Mouse (Mus musculus): ENCODE measurements at regions not wholly inside any gene's neighbourhood (a gene's known extent, or its start where the extent isn't known, plus 50 kb on each side); places are given as distances from the start of the nearest gene placed in this dataset.

DNA sequence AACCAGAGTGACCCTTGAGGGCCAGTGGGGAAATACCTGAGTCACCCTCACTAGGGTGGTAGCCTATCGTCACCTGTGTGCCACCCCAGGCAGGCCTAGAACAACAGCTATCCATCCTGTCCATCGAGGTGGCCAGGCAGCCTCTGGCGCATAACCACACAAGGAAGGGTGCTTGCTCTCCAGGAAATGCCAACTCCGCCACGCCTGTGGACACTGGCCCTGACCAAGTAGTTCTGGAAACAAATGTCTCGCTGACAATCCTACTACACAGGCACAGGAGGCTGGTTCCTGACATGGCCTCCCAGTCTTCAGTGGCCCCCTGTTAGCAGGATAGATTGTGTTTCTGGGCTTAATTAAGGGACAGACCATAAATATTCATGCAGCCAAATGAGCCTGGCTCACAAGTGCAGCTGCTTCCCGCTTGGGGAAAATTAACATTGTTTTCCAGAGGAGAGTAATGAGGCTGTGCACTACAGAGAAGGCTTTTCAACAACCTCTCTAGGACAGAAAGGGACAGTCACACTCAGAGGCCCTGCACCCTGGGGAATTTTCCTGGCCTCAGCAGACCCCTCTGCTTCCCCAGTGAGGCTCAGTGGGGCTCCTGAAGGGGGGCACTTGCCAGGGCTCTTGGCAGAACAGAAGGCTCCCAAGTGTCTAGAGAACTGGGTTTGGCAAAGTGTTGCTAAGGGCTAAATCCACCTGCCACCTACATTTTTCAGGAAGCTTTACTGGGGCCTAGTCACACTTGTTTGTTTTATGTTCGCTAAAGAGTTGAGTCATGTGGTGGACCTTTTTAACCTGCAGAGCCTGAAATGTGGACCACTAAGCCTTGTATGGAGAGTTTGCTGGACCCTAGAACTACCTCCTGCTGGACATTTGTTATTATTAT is 143.2 kb upstream of the Gm12830 start:
- no peak overlapping the region for H3K9ac ChIP-seq (ENCODE audit: low read depth, low read length)
- DNase-seq (ENCODE audit: extremely low read depth, low read depth, low spot score): no peak
- H3K27ac ChIP-seq (replicated peaks; ENCODE audit: insufficient read depth, low read depth, low read length): no peak overlapping the region
- H3K4me1 ChIP-seq (ENCODE audit: control insufficient read depth, insufficient read depth, low read length): no peaks in the 10 kb centered on the region
- H3K36me3 ChIP-seq (ENCODE audit: control insufficient read depth, insufficient read depth, low read length): no peaks in the 10 kb centered on the region
- H3K4me3 ChIP-seq (ENCODE audit: insufficient read depth, low read depth, low read length): no peak overlapping the region
- H3K79me2 ChIP-seq (ENCODE audit: control insufficient read depth, insufficient read depth, low read length): no peaks in the 10 kb centered on the region
- no peaks in the 10 kb centered on the region for H3K27me3 ChIP-seq (ENCODE audit: control insufficient read depth, insufficient read depth, low read length)
- WGBS: 77% methylated on average over 8 of the region's 8 CpGs
- TF ChIP-seq CTCF (IDR thresholded peaks at IDR 0.05; ENCODE audit: low read depth, low read length): no peak
- TF ChIP-seq POLR2A (IDR thresholded peaks at IDR 0.05; ENCODE audit: extremely low read depth, insufficient read depth, low read length): no peak

DNA sequence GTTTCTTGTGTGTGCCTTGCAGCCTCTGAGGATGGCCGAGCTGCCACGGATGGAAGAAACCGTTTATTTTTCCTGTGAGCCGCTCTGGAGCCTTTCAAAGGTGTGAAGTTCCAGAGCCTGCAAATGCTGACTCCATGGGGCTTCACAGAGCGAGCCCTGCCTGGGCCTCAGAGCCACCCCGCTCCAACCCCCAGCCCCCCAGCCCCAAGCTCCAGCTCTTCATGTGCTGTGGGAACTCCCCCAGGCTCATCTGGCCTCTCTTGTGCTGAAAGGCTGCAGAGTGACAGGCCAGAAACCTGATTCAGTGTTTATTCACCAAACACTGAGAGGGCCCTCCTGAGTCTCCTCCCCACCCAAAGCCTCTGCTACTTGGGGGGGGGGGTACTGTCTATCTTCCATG is 141.2 kb upstream of the Gm12830 start:
- H3K36me3 ChIP-seq (ENCODE audit: control insufficient read depth, insufficient read depth, low read length): no peaks in the 10 kb centered on the region
- H3K79me2 ChIP-seq (ENCODE audit: control insufficient read depth, insufficient read depth, low read length): no peaks in the 10 kb centered on the region
- H3K4me1 ChIP-seq (ENCODE audit: control insufficient read depth, insufficient read depth, low read length): no peaks in the 10 kb centered on the region
- H3K9ac ChIP-seq (ENCODE audit: low read depth, low read length): no peak overlapping the region
- H3K27ac ChIP-seq (replicated peaks; ENCODE audit: insufficient read depth, low read depth, low read length): no peak overlapping the region
- H3K4me3 ChIP-seq (ENCODE audit: insufficient read depth, low read depth, low read length): no peak overlapping the region
- H3K27me3 ChIP-seq (ENCODE audit: control insufficient read depth, insufficient read depth, low read length): no peaks in the 10 kb centered on the region
- TF ChIP-seq CTCF (IDR thresholded peaks at IDR 0.05; ENCODE audit: low read depth, low read length): no peak
- TF ChIP-seq POLR2A (IDR thresholded peaks at IDR 0.05; ENCODE audit: extremely low read depth, insufficient read depth, low read length): no peak
- WGBS: 19% methylated on average over 6 of the region's 6 CpGs
- no peak for DNase-seq (ENCODE audit: extremely low read depth, low read depth, low spot score)

- DNase-seq (ENCODE audit: extremely low read depth, low read depth, low spot score): no peak
- WGBS: 72% methylated on average over 7 of the region's 7 CpGs
- Histone ChIP-seq H3K27me3 (ENCODE audit: control insufficient read depth, insufficient read depth, low read length) (no peaks in the 10 kb centered on the region), H3K9ac (ENCODE audit: low read depth, low read length) (no peak overlapping the region), H3K79me2 (ENCODE audit: control insufficient read depth, insufficient read depth, low read length) (no peaks in the 10 kb centered on the region), H3K27ac (replicated peaks; ENCODE audit: insufficient read depth, low read depth, low read length) (no peak overlapping the region), H3K4me3 (ENCODE audit: insufficient read depth, low read depth, low read length) (no peak overlapping the region), H3K4me1 (ENCODE audit: control insufficient read depth, insufficient read depth, low read length) (no peaks in the 10 kb centered on the region), H3K36me3 (ENCODE audit: control insufficient read depth, insufficient read depth, low read length) (no peaks in the 10 kb centered on the region)
- TF ChIP-seq POLR2A (IDR thresholded peaks at IDR 0.05; ENCODE audit: extremely low read depth, insufficient read depth, low read length) (no peak), CTCF (IDR thresholded peaks at IDR 0.05; ENCODE audit: low read depth, low read length) (no peak)
Measured at GRCm38 (mm10) chr4:114682955-114683354, 138.6 kb upstream of the Gm12830 start.

GRCm38 (mm10) chr4:114683696-114684095 is 137.8 kb upstream of the Gm12830 start:
- H3K36me3 ChIP-seq (ENCODE audit: control insufficient read depth, insufficient read depth, low read length): no peaks in the 10 kb centered on the region
- no peak for TF ChIP-seq CTCF (IDR thresholded peaks at IDR 0.05; ENCODE audit: low read depth, low read length)
- TF ChIP-seq POLR2A (IDR thresholded peaks at IDR 0.05; ENCODE audit: extremely low read depth, insufficient read depth, low read length): no peak
- no peak for DNase-seq (ENCODE audit: extremely low read depth, low read depth, low spot score)
- H3K4me3 ChIP-seq (ENCODE audit: insufficient read depth, low read depth, low read length): no peak overlapping the region
- H3K27me3 ChIP-seq (ENCODE audit: control insufficient read depth, insufficient read depth, low read length): no peaks in the 10 kb centered on the region; the same call in 1 of the 2 replicates
- H3K4me1 ChIP-seq (ENCODE audit: control insufficient read depth, insufficient read depth, low read length): no peaks in the 10 kb centered on the region
- no peaks in the 10 kb centered on the region for H3K79me2 ChIP-seq (ENCODE audit: control insufficient read depth, insufficient read depth, low read length)
- H3K9ac ChIP-seq (ENCODE audit: low read depth, low read length): no peak overlapping the region
- WGBS: 75% methylated on average over 5 of the region's 5 CpGs
- H3K27ac ChIP-seq (replicated peaks; ENCODE audit: insufficient read depth, low read depth, low read length): no peak overlapping the region

DNA sequence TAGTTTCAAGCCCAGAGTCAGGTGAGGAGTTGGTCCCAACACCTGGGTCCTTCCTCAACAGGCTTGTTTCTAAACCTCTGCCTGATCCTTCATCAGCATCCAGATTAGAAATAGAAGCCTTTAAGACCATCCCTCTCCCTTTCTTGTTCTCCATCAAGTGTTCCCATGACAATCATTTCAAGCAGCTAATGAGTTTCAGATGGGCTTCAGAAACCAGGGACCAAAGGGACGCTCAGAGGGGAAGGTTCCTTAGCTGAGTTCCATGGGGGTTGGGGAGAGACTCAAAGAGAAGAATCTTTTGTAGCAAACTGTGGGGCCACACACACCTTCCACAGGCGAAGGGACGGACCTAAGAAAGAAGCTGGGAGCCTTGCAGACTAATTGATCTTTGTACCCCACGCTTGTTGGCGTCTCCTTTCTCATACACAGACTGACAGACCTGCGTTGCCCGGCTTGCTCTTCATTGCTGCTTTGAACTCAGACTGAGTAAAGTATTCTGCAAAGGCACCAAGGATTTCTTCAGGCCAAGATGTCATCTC is 136.6 kb upstream of the Gm12830 start:
- Histone ChIP-seq H3K27ac (replicated peaks; ENCODE audit: insufficient read depth, low read depth, low read length) (no peak overlapping the region), H3K9ac (ENCODE audit: low read depth, low read length) (no peak overlapping the region), H3K36me3 (ENCODE audit: control insufficient read depth, insufficient read depth, low read length) (no peaks in the 10 kb centered on the region), H3K27me3 (ENCODE audit: control insufficient read depth, insufficient read depth, low read length) (no peaks in the 10 kb centered on the region; the same call in 1 of the 2 replicates), H3K4me1 (ENCODE audit: control insufficient read depth, insufficient read depth, low read length) (no peaks in the 10 kb centered on the region), H3K4me3 (ENCODE audit: insufficient read depth, low read depth, low read length) (no peak overlapping the region), H3K79me2 (ENCODE audit: control insufficient read depth, insufficient read depth, low read length) (no peaks in the 10 kb centered on the region)
- DNase-seq (ENCODE audit: extremely low read depth, low read depth, low spot score): no peak
- no peak for TF ChIP-seq CTCF (IDR thresholded peaks at IDR 0.05; ENCODE audit: low read depth, low read length)
- TF ChIP-seq POLR2A (IDR thresholded peaks at IDR 0.05; ENCODE audit: extremely low read depth, insufficient read depth, low read length): no peak
- WGBS: 72% methylated on average over 7 of the region's 7 CpGs

DNA sequence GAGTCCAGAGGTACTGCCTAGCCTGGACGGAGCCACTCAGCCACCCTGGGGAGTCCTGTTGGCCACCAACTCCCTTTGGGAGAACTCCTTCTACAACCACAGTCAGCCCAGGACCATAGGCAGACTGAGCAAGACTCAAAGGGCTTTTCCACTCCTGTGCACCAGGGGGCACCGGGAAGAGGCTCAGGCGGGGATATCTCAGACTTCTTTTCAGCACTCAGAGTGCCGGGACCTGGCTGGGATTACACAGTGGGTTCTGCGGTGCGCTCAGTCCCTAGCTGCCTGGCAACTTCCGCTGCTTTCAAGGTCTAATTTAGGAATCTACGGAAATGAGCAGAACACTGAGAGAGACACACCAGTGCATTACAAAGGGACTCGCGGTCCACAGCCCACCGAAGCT is 136.1 kb upstream of the Gm12830 start:
- H3K4me3 ChIP-seq (ENCODE audit: insufficient read depth, low read depth, low read length): no peak overlapping the region
- no peak overlapping the region for H3K27ac ChIP-seq (replicated peaks; ENCODE audit: insufficient read depth, low read depth, low read length)
- no peak for DNase-seq (ENCODE audit: extremely low read depth, low read depth, low spot score)
- no peaks in the 10 kb centered on the region for H3K79me2 ChIP-seq (ENCODE audit: control insufficient read depth, insufficient read depth, low read length)
- H3K4me1 ChIP-seq (ENCODE audit: control insufficient read depth, insufficient read depth, low read length): no peaks in the 10 kb centered on the region
- no peaks in the 10 kb centered on the region for H3K36me3 ChIP-seq (ENCODE audit: control insufficient read depth, insufficient read depth, low read length)
- WGBS: 15% methylated on average over 11 of the region's 11 CpGs
- TF ChIP-seq POLR2A (IDR thresholded peaks at IDR 0.05; ENCODE audit: extremely low read depth, insufficient read depth, low read length) (no peak), CTCF (IDR thresholded peaks at IDR 0.05; ENCODE audit: low read depth, low read length) (peak; percentile 44)
- no peaks in the 10 kb centered on the region; the same call in 1 of the 2 replicates for H3K27me3 ChIP-seq (ENCODE audit: control insufficient read depth, insufficient read depth, low read length)
- H3K9ac ChIP-seq (ENCODE audit: low read depth, low read length): no peak overlapping the region
